Mouse (Mus musculus): Measurements from ENCODE around the gene Elmod3. TPM values are rescaled to one million over a fixed set of nuclear protein-coding genes. Genes with fewer than 3 reads are reported as not detected.
A peak's percentile ranks its signal among the peaks of the same experiment; 100 is the strongest.

Gene Elmod3
- polyA plus RNA-seq, 1 experiment: 19.1 TPM

GRCm38 (mm10) chr6:72570644-72571397, 27.4 kb downstream of the Elmod3 start:
- DNase-seq (ENCODE audit: low spot score): no peak

DNA sequence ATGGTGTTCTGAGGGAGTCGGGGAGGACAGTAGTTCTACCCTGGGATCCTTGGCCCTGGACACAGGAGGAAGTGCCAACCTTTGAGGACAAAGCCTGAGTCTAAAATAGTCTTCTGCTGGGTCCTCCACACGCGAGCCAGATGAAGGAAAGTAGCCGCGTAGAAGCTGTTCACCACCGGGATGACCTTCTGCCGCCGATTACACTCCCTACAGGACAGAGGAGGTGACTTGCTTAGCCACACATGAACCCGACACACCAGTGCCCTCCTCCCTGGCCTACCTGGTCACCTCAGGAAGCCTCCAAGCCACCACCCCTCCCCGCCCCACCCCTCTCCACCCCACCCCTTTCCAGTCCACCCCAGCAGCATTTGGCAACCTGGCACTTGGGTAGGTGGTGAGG, 29.5 kb downstream of the Elmod3 start:
- no peak for DNase-seq (ENCODE audit: low spot score)

DNA sequence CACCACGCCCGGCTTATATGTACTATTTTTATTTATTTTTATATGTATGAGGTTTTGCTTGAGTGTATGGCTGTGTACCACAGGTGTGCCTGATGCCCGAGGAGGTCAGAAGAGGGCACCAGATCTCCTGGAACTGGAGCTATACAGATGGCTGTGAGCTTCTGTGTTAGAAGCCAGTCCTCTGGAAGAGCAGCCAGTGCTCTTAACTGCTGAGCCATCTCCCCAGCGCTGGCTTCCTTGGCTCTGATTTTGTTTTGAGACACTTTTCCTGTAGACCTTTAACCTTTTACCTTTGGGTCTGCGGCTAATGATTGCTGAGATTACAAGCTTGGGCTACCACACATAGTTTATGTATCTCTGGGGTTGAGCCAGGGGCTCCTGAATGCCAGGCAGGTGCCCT, 30.7 kb downstream of the Elmod3 start:
- no peak for DNase-seq (ENCODE audit: low spot score)

DNA sequence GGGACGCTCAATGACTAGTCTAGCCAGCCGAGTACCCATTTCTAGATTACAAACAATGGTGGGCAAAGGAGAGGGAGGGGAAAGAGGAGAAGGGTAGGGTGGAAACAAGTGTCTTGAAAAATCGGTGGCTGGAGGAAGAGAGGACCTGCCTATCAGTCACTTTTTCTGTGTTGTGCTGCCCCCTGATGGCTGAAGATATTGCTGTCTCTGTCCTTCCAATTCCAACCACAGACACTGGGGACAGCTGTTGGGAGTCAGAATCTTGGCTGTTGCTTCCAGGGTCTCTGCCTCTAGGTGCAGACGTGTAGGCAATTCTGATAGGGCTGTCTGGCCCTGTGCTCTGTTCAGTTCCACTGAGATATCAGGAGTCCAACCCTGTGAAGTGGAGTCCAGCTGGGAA, 32.2 kb downstream of the Elmod3 start:
- DNase-seq (ENCODE audit: low spot score): peak; percentile 56

DNA sequence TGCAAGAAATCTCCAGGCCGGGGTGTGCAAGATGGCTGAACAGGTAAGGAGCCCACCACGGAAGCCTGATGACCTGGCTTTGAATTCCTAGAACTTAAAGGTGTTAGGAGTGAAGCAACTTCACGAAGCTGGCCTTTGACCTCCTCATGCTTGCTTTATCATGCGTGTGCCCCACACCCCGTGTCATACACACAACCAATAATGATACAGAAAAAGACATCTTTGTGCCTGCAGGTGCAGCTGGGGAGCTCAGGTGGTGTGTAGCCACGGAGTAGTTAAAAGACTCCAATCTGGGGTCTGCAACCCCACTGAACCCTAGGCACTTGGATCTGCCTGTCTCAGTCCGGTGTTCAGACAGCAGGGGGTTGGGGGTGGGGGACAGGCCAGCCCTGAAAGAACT, 32.7 kb downstream of the Elmod3 start:
- DNase-seq (ENCODE audit: low spot score): no peak

DNA sequence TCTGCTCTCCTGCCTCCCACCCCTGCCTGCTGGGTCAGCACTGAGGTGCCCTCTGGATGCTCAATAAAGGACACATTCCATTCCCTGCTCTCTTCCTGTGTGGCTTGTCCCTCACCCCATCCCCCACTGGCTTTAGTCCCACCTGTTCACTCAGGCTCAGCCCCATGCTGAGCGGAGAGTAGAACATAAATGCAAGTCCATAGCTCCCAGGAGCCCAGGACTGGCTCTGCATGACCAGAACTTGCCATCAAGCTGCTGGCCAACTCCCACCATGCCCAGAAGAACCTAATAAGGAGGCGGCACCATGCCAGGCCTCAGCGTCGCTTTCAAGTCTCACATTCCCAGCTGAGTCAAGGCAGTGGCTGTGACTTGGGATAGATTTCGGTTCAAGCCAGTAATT, 35.3 kb downstream of the Elmod3 start:
- DNase-seq (ENCODE audit: low spot score): no peak

DNA sequence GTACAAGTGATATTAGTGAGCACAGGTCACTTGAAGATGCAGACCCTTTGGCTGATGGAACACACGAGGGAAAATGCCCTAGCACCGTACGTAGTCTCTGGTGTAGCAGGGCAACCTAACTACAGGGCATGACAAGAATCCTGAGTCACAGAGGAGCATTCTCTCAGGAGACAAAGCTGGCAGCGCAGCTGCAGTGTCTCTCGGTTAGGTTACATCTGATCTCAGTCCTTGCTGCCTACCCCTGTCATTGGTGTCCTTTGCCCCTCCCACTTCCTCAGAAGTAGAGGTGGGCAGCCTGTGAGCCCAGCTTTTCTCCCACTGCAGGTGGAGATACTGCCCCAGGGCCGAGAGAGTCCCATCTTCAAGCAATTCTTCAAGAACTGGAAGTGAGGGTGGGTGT, 35.7 kb downstream of the Elmod3 start:
- DNase-seq (ENCODE audit: low spot score): no peak

- DNase-seq (ENCODE audit: low spot score): no peak
Measured at GRCm38 (mm10) chr6:72560801-72561200, 37.4 kb downstream of the Elmod3 start.

DNA sequence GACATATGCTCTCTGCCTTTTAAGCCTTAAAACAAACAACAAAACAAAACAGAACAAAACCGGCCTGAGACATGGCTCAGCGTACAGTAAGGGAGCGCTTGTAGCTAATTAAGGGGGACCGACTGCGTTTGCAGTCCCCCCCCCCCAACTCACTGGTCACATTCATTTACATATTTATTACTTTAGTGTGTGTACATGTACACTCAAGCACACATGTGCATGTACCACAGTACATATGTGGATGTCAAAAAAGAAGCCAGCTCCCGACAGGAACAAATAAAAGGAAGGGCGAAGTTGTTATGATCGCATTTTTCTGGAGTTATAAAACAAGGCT, 45.2 kb downstream of the Elmod3 start:
- DNase-seq (ENCODE audit: low spot score): no peak

GRCm38 (mm10) chr6:72552171-72553078, 45.8 kb downstream of the Elmod3 start:
- no peak for DNase-seq (ENCODE audit: low spot score)

- DNase-seq (ENCODE audit: low spot score): no peak
Measured at GRCm38 (mm10) chr6:72550503-72551100, 47.6 kb downstream of the Elmod3 start.

DNA sequence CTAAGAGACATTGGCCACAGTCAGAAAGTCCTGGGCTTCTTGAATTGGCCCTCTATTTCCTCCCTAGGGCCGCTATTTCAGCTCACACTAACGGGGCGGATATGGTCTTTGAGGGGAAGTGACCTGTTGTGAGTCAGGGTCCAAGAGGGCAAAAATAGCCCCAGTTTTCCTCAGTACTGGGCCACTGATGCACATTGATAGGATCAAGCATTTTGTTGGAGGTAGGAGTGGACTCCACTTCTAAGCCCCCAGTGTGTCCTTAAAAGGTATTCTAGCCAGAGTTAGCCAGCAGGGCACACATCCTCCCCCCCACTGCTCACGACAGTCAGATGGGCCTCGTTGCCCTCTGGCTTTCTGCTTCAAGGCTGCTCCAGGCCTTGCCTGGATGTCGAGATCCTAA, 48.2 kb downstream of the Elmod3 start:
- no peak for DNase-seq (ENCODE audit: low spot score)

DNA sequence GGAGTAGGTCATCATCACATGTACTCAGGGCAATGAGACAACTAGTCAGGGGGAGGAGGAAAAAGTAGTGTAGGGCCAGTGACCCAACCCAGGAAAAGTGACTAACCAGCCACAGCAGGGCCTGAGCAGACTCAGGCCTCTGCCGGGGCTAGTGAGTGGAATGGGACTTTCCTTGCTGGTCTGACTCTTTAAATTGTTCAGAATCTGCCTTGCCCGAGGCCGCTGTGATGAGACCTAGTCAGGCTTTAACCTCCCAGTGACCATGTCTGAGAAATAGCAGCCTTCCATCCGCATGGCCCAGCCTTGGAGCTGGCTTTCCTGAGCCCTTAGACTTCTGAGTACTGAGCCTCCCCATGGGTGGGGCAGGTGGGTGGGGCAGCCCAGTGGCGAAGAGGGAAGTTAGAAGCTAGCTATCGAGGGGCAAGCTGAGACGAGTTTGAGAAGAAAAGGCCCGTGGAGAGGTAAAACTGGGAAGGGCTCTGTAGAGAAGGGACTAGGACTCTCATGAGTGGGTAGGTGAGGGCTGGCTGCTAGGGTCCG, 49.1 kb downstream of the Elmod3 start:
- DNase-seq (ENCODE audit: low spot score): peak; percentile 64

GRCm38 (mm10) chr6:72547862-72548261, 50.4 kb downstream of the Elmod3 start:
- DNase-seq (ENCODE audit: low spot score): no peak

DNA sequence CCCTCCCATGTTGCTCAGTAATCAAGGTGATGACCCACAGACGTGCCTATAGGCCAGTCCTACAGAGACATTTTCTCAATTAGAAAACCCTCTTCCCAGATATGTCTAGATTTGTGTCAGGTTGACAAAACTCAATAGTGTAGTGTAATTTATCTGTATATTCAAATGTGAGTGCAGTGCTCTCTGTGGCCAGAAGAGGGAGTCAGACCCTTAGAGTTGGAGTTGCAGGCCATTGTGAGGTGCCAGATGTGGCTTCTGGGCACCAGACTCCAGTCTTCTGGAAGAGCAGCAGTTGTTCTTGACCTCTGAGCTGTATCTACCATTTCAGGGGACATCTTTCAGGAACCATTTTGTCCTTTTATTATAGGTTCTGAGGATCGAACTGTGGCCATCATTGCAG, 51.1 kb downstream of the Elmod3 start:
- no peak for DNase-seq (ENCODE audit: low spot score)

DNA sequence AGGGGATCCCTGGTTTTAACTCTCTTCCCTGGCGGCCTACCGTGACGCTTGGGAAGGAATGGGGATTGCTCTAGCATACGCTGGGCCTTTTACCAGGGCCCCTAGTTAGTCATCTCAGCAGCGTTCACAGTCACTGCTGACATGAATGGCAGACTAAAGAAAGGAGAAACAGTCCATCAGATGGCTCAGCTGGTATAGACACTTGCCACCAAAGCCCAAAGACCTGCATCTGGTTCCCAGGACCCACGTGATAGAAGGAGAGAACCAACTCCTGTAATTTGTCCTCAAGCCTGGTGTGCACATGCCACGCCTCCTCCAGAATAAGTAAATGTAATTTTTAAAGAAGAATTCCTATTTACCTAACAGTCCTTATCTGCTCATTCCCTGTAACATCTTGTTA, 52.8 kb downstream of the Elmod3 start:
- DNase-seq (ENCODE audit: low spot score): no peak

DNA sequence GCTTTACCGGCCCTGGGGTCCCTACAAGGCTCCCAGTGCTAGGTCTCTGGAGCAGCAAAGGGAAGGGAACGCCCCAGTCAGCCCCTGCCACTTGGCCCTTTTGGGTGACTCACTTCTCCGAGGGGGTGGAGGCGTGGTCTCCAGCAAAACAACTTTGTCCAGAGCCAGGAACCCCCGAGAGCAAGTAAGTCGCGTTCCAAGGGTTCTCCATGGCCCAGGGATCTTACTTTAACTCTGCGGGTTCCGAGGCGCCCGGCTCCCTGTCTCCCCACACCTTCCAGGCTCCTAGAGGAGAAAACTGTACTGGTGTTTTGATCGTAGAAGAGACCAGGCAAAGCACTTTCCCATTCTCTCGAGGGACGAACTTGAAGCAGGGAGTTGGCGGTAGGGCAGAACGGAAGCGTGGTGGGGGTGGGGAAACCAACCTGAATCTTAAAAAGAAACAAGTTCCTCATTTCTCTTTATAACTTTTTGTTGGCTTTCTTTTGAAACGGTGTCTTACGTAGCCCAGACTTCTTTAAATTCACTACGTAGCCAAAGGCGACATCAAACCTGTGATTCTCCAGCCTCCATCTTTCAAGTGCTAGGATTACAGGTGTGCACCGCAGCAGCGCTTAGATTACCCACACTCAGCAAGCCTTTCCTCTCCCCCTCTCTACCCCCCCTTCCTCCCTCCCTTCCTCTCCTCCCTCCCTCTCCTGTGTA, 53.8 kb downstream of the Elmod3 start, which contains the start of gene Capg:
Capg (plus strand) TSS at position 109 of the 705 bp plus-strand sequence.
- DNase-seq (ENCODE audit: low spot score): peak; percentile 65

DNA sequence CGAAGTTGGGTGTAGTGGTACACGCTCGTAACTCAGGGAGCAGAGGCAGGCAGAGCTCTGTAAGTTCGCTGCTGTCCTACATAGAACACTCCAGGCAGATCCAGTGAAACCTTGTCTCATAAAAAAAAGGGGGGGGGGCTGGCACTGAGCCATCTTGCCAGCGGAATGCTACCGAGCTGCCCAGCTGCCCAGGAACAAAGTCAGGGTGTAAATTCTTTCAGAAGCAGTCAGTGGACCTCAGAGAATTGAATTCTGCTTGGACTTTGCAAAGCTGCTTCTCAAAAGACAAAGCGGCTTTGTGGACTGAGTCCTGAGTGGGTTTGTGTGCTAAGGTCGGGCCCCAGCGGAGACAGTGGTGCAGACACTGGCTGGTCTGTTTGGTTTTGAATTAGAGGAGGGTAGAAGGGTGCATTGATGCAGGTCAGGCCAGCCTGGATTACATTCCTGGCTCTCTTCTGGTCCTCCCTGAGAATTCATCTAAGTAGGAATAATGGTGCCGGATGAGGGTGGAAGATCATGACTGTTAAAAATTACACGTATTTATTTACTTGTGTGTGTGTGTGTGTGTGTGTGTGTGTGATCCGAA, 54.9 kb downstream of the Elmod3 start:
- DNase-seq (ENCODE audit: low spot score): no peak

DNA sequence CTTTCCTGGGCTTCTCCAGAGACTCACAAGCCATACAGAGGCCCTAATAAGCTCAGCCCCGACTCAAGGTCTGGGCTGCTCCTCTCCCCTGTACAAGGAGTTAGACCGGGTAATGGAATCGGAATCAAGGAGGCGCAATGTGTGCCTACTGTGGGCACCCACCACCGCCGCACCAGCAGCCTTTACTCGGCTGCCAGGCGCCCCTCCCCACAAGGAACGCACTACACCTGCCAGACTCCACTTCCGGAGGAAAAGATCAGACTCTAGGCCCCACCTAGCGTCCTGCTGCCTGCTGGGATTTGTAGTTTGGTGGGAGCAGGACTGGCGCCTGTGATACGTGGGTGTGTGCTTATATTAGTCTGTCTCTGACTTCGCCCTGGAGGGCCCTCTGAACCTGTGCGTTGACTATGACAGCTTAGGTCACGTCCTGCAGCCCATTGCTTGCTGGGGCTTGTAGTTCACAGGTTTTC, 59.6 kb downstream of the Elmod3 start:
- peak; percentile 70 for DNase-seq (ENCODE audit: low spot score)

GRCm38 (mm10) chr6:72537998-72538500, 60.2 kb downstream of the Elmod3 start:
- DNase-seq (ENCODE audit: low spot score): no peak

DNA sequence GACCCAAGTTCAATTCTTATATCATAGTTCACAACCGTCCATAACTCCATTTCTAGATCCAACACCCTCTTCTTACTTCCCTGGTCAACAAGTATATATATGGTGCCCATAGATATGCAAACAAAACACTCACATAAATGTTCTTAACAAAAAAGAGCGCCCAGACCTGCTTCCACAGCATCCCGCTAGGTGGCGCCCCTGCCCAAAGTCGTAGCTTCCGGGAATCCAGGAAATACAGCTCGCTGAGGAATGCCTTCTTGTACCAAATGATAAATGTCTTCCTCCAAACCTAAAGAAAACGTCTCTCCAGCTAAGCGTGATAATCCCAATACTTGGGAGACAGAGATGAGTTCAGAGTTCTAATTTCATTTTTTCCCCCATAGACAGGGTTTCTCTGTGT, 63.0 kb downstream of the Elmod3 start:
- DNase-seq (ENCODE audit: low spot score): peak; percentile 67
